Mouse (Mus musculus) gastrocnemius, adult 2 months (tissue): ENCODE results near the gene Supt16. TPM values are rescaled to one million over a fixed set of nuclear protein-coding genes. Genes with fewer than 3 reads are reported as not detected.

ENCODE experiments used
- DNase-seq: peaks from one replicate; pipeline ENCODE4 v3.0.0; 2022
- H3K27ac ChIP-seq: fragments of 200-600 bp; 2 replicates; pipeline ENCODE4 v1.8.1; 2022; ENCODE audit warnings: mild to moderate bottlenecking
- H3K4me3 ChIP-seq: fragments of 200-600 bp; 2 replicates; pipeline ENCODE4 v1.8.1; 2022; ENCODE audit warnings: mild to moderate bottlenecking, moderate library complexity
- CTCF ChIP-seq: fragments of 200-600 bp; IDR thresholded peaks from 2 replicates; pipeline ENCODE4 v1.8.1; 2022; ENCODE audit warnings: antibody characterized with exemption, mild to moderate bottlenecking, moderate library complexity
- intact Hi-C: fragments of 180-260 bp; cut with DNase I; formaldehyde crosslinking; loops from one replicate; pipeline ENCODE4 v1.15.1; 2025
- total RNA-seq, 2 experiments: library from RNA; stranded (reverse); gene quantifications; 2 replicates each; pipeline ENCODE4 v1.2.3; 2021

Gene Supt16
- total RNA-seq, 2 experiments from 2014 or later, result 12.3 to 15.5 TPM

DNA sequence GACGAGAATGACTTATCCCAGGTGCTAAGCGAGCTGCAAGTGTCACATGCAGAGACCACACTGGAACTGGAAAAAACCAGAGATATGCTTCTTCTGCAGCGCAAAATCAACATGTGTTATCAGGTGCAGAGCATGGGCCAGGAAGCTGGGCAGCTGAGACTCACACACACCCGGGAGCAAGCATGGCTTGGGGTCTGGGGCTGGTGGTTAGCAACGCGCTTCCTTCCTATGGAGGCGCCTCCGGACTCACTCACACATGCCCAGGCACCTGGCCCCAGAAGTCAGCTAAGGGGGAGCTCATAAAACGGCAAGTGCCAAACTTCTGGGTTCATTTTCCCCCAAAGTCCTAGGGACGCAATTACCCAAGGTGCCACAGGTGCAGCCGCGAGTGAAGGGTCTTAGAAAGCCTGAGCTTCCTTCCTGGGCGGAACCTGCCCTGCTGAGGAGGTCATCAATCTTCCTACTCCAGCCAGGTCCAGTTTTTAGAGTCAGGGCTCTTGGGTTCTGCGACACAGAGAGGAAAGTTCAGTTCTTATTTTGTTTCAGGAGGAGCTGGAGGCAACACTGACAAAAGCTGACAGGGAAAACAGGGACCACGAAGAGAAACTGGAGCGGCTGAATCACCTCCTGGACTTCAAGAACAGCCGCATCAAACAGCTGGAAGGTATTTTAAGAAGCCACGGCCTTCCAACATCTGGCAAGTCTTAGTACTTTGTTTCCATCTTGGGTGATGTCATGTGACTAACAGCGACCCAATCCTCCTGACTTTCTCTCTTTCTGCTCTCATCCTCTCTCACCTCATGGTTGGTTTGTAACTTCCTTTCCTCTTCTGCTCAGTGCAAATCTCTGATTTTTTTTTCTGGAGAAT, 56.4 kb downstream of the Supt16 start:
- H3K27ac ChIP-seq, result no peak overlapping the region
- intact Hi-C loops, result no loop called here
- peak overlapping the region; percentile 41 for H3K4me3 ChIP-seq
- TF ChIP-seq CTCF, result no peak
- no peak for DNase-seq

DNA sequence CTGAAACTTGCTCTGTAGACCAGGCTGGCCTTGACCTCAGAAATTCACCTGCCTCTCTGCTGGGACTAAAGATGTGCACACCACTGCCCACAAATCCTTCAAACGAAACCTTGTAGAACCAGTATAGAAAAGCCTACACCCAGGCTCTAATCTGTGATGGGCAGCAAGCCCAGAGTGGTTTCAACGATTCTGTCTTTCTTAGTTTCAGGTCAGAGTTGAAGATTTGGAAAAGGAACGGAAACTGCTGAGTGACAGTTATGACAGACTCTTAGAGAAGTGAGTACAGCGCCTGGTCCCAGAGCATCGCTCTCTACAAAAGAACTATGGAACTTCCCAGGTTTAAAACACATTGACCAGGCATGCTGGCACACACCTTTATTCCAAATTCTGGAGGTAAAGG, 63.6 kb downstream of the Supt16 start:
- H3K27ac ChIP-seq, result no peak overlapping the region
- no peak overlapping the region for H3K4me3 ChIP-seq
- no peak for TF ChIP-seq CTCF
- no peak for DNase-seq
- intact Hi-C loops, result no loop called here

GRCm38 (mm10) chr14:52124636-52125035, 72.6 kb downstream of the Supt16 start:
- TF ChIP-seq CTCF, result no peak
- no peak overlapping the region for H3K4me3 ChIP-seq
- DNase-seq, result no peak
- intact Hi-C loops, result no loop called here
- no peak overlapping the region for H3K27ac ChIP-seq

DNA sequence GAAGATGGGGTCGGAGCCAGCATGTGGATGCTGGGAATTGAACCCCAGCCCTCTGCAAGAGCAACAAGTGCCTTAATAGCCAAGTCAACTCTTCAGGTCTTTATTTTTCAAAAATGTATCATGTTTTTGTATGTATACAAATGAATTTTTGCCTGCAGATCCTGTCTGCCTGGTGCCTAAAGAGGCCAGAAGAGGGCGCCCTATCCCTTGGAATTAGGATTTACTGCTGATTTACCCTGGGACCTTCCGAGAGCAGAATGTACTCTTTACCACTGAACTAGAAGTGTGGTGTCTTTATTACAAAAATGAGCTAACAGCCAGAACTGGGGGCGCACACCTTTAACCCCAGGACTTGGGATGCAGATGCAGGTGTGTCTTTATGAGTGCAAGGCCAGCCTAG, 73.3 kb downstream of the Supt16 start:
- DNase-seq, result peak; percentile 70
- intact Hi-C loops, result loop anchor here (2.0 kb wide), 1 partner anchor 217 kb away; no protein-coding TSS in a partner anchor
- Histone ChIP-seq H3K4me3 (no peak overlapping the region), H3K27ac (no peak overlapping the region)
- TF ChIP-seq CTCF, result peak; percentile 80

DNA sequence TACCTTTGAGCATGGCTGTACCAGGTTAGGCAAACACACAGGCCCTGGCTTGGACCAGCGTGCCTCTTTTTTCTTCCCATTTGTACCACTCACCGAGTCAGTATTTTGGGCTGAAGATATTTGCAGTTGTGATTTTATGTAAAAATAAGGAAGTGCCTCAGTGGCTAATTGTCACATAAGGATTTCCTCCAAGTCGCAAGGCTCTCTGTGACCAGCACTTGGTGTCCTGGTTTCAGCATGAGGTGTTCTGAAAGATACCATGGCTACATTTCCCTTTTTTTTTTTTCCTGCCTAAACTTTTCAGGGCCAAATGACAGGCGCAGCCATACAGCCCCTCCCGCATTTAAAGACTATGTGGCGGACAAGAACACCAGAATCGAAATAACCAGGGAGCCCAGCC, 77.0 kb downstream of the Supt16 start:
- intact Hi-C loops, result no loop called here
- no peak overlapping the region for H3K4me3 ChIP-seq

DNA sequence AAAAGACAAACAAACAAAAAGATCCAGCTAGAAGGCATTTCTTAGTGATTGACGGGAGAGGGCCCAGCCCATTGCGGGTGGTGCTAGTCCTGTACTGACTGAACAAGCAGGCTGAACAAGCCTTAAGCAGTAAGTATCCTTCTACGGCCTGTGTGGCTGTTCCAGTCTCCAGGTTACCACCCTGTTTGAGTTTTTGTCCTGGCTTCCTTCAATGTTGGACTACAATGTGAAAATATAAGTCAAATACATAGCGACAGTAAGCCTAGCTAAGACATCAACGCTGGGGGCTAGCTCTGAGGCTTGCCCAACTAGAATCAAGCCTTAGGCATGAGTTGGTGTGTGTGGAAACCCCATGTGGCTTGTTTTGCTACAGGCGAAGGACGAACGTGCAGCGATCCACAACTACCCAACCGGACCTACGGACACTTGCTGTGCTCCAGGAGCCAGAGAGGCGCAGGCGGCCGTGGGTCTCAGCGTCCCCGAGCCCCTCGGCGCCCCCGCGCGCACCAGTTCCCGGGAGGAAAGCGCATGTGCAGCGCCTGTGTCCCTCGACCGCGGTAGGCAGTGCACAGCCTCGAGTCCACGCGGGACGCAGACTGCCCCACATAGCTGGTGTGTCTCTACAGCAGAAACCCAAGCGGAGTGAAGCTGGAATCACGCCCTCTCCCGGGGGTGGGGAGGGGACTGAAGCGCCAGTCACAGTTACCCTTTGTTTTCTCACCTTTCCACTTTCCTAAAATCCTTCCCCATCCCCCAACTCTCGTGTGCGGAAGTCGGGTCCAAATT, 78.2 kb downstream of the Supt16 start:
- DNase-seq, result peak; percentile 66
- peak; percentile 14; the same call in 1 of the 2 replicates for TF ChIP-seq CTCF
- intact Hi-C loops, result no loop called here
- H3K27ac ChIP-seq, result peak overlapping the region; percentile 69
- H3K4me3 ChIP-seq, result peak overlapping the region; percentile 77

More for the DNA sequence above, 77.0 kb downstream of the Supt16 start:
- no peak for TF ChIP-seq CTCF
- DNase-seq, result no peak
- no peak overlapping the region for H3K27ac ChIP-seq

GRCm38 (mm10) chr14:52118456-52118822, 78.8 kb downstream of the Supt16 start:
- H3K27ac ChIP-seq, result no peak overlapping the region; the same call in 1 of the 2 replicates
- intact Hi-C loops, result no loop called here
- no peak for DNase-seq
- H3K4me3 ChIP-seq, result peak overlapping the region; percentile 77
- TF ChIP-seq CTCF, result no peak

- no peak overlapping the region for H3K4me3 ChIP-seq
- H3K27ac ChIP-seq, result no peak overlapping the region
- TF ChIP-seq CTCF, result no peak
- DNase-seq, result no peak
- intact Hi-C loops, result no loop called here
Observed at GRCm38 (mm10) chr14:52117241-52117640, 80.0 kb downstream of the Supt16 start.

- intact Hi-C loops, result no loop called here
- Histone ChIP-seq H3K27ac (no peak overlapping the region), H3K4me3 (no peak overlapping the region)
- no peak for DNase-seq
- TF ChIP-seq CTCF, result no peak
Observed at GRCm38 (mm10) chr14:52114101-52114500, 83.1 kb downstream of the Supt16 start.

Other genes starting within 250 kb of the Supt16 start
- 10 to 100 TPM in 1 of 2 experiments, 1 to 10 TPM in 1; 9.6 to 14.1 TPM for gene Arhgef40, start 212.7 kb downstream of the Supt16 start, total RNA-seq
- 1 to 10 TPM in 1 of 2 experiments, under 1 TPM in 1; 0.46 to 2.6 TPM for gene Tmem253, start 181.8 kb downstream of the Supt16 start, total RNA-seq
- 10 to 100 TPM; 13.5 to 13.8 TPM for gene Zfp219, start 176.7 kb downstream of the Supt16 start, total RNA-seq
- not detected for gene Olfr221, start 155.0 kb downstream of the Supt16 start, total RNA-seq
- 100 to 1,000 TPM in 1 of 2 experiments, 10 to 100 TPM in 1; 81.7 to 100 TPM for gene Hnrnpc, start 93.4 kb downstream of the Supt16 start, total RNA-seq
- not detected for gene Rpgrip1, start 86.7 kb downstream of the Supt16 start, total RNA-seq
- 10 to 100 TPM; 33.4 to 34.9 TPM for gene Chd8, start 60.4 kb upstream of the Supt16 start, total RNA-seq
- gene Tox4, start 81.7 kb upstream of the Supt16 start, total RNA-seq, result 10 to 100 TPM; 48.0 to 56.2 TPM
- gene Rab2b, start 82.1 kb upstream of the Supt16 start, total RNA-seq, result 1 to 10 TPM; 1.9 to 3.5 TPM
- 10 to 100 TPM; 17.2 to 19.5 TPM for gene Mettl3, start 107.7 kb upstream of the Supt16 start, total RNA-seq
- under 1 TPM; 0.61 to 0.78 TPM for gene Sall2, start 131.3 kb upstream of the Supt16 start, total RNA-seq
- gene Olfr1513, start 159.0 kb upstream of the Supt16 start, total RNA-seq, result not detected
- gene Olfr1512, start 181.8 kb upstream of the Supt16 start, total RNA-seq, result not detected
- gene Olfr1511, start 200.0 kb upstream of the Supt16 start, total RNA-seq, result not detected
- gene Olfr1510, start 217.0 kb upstream of the Supt16 start, total RNA-seq, result not detected
- not detected for gene Olfr1509, start 245.6 kb upstream of the Supt16 start, total RNA-seq